Mouse (Mus musculus) bone marrow macrophage, adult 2 months (primary cell): ENCODE results near the gene Ints14.

Source experiments
- CTCF ChIP-seq: IDR thresholded peaks from 2 replicates; pipeline ENCODE4 v1.5.1; 2012; ENCODE audit warnings: low read depth, mild to moderate bottlenecking, low read length, moderate library complexity
- POLR2A ChIP-seq: IDR thresholded peaks from 2 replicates; pipeline ENCODE4 v1.6.1; 2012; ENCODE audit warnings: mild to moderate bottlenecking, low read depth, low read length, borderline replicate concordance

- no peak for TF ChIP-seq CTCF
- TF ChIP-seq POLR2A, result no peak
Observed at GRCm38 (mm10) chr9:65010632-65011031, 49.9 kb downstream of the Ints14 start.
